Comparison of ENCODE assay signal across 10 mouse cellular contexts in genomic region chr16:77760926-77761347, GRCm38 (mm10).
DNase-seq lines count a peak whose midpoint lies in the region; ATAC-seq and TF ChIP-seq lines count a peak whose summit lies in the region.
"Had no signal": no experiment of that assay in that cellular context is flagged by ENCODE, and none has a peak within 500 bp of the region (broad histone marks: within the 10 kb centered on the region; RNA-seq: fewer than 3 reads in every experiment).

No protein-coding gene starts in this region.

- H3K4me2 ChIP-seq in limb, embryonic 14.5 days (replicated peaks; ENCODE audit: low read depth, low read length, severe bottlenecking): no peak overlapping the region
- H3K4me2 ChIP-seq: limb, embryonic 12.5 days had no signal

- 49% methylated on average over 4 of the region's 4 CpGs for WGBS in limb, embryonic 14.5 days
- WGBS in limb, embryonic 10.5 days: 78% methylated on average over 4 of the region's 4 CpGs

- no peak for DNase-seq in cerebellum, postnatal 4 days (ENCODE audit: low spot score in 2 of 2)
- DNase-seq in limb, embryonic 14.5 days (ENCODE audit: low spot score): no peak
- DNase-seq in limb, embryonic 10.5 days (ENCODE audit: low spot score): no peak
- DNase-seq in cerebellum, postnatal 10 days: peak; percentile 48 to 60
- peak; percentile 8 for DNase-seq in lung, postnatal 14 days
- no peak for DNase-seq in embryo, embryonic 11 days

- no peak overlapping the region for H3K9ac ChIP-seq in limb, embryonic 14.5 days (ENCODE audit: low read depth, low read length, severe bottlenecking)
- H3K9ac ChIP-seq: limb, embryonic 12.5 days had no signal

- no peak overlapping the region for H3K4me3 ChIP-seq in limb, embryonic 14.5 days (replicated peaks; ENCODE audit: low read length)
- no peak overlapping the region for H3K4me3 ChIP-seq in limb, embryonic 10.5 days
- H3K4me3 ChIP-seq: limb, embryonic 12.5 days had no signal

- no peaks in the 10 kb centered on the region for H3K9me3 ChIP-seq in limb, embryonic 14.5 days (ENCODE audit: control insufficient read depth, low read length)
- no peaks in the 10 kb centered on the region for H3K9me3 ChIP-seq in limb, embryonic 10.5 days (replicated peaks)
- H3K9me3 ChIP-seq: limb, embryonic 12.5 days had no signal

- peak; percentile 50; the same call in 1 of the 2 replicates for ATAC-seq in cerebellum, adult (ENCODE audit: insufficient number of reproducible peaks, low FRiP score, low TSS enrichment)
- ATAC-seq in limb, embryonic 14.5 days (ENCODE audit: low FRiP score, low read depth): peak; percentile 26; the same call in 1 of the 2 replicates
- ATAC-seq in activated CD4-positive, CD25-positive, alpha-beta regulatory T cell, adult 4 months: no peak
- ATAC-seq: intestine, postnatal 0 days had no signal

- H3K27me3 ChIP-seq in limb, embryonic 14.5 days (ENCODE audit: control insufficient read depth, insufficient read depth, low read length): no peaks in the 10 kb centered on the region
- no peaks in the 10 kb centered on the region for H3K27me3 ChIP-seq in limb, embryonic 10.5 days (ENCODE audit: low read depth, poor library complexity, severe bottlenecking)
- H3K27me3 ChIP-seq: limb, embryonic 12.5 days had no signal

- TF ChIP-seq POLR2A in limb, embryonic 14.5 days (IDR thresholded peaks at IDR 0.05; ENCODE audit: borderline replicate concordance, extremely low read depth, insufficient read depth, insufficient read length): no peak

- no peaks in the 10 kb centered on the region for H3K36me3 ChIP-seq in limb, embryonic 14.5 days (ENCODE audit: control insufficient read depth, insufficient read depth, low read length)
- H3K36me3 ChIP-seq in limb, embryonic 10.5 days: no peaks in the 10 kb centered on the region
- H3K36me3 ChIP-seq: limb, embryonic 12.5 days had no signal

- no peak overlapping the region for H3K27ac ChIP-seq in limb, embryonic 14.5 days (replicated peaks; ENCODE audit: low read depth, low read length)
- H3K27ac ChIP-seq in limb, embryonic 10.5 days: no peak overlapping the region
- H3K27ac ChIP-seq: limb, embryonic 12.5 days had no signal

- H3K4me1 ChIP-seq in limb, embryonic 14.5 days (ENCODE audit: control insufficient read depth, insufficient read depth, low read length): no peaks in the 10 kb centered on the region
- H3K4me1 ChIP-seq in limb, embryonic 10.5 days: no peaks in the 10 kb centered on the region
- H3K4me1 ChIP-seq: limb, embryonic 12.5 days had no signal

Comparison
In these comparisons a context has a peak if more than half of its experiments do, and no peak if none do; other contexts are left out.
1. DNase-seq: peak in cerebellum, postnatal 10 days (2 of 2) and lung, postnatal 14 days (single experiment); none in cerebellum, postnatal 4 days (0 of 2), limb, embryonic 14.5 days (single experiment), limb, embryonic 10.5 days (single experiment) and embryo, embryonic 11 days (single experiment).